Mouse (Mus musculus) adrenal gland (tissue): ENCODE measurements around the gene Cdc42bpb.

Experiments used
- intact Hi-C: fragments of 180-260 bp; cut with DNase I; formaldehyde crosslinking; loops from one replicate; pipeline ENCODE4 v1.15.1; 2025

Cdc42bpb gene

DNA sequence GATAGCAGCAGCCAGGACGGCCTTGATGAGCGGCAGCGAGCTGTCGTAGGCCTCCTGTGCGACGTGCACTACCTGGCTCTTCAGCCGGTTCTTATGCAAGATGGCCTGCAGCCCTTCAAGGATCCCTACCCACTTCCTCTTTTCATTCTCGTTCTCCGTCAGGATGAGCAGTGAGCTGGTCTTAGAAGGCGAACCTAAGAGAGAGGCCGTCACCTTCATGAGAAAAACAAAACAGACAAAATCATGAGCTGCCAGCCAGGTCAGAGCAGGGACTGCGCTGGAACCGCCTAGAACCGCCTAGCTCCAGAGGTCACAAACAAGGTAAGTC lies 75.5 kb downstream of the Cdc42bpb start:
- intact Hi-C loops: no loop called here

DNA sequence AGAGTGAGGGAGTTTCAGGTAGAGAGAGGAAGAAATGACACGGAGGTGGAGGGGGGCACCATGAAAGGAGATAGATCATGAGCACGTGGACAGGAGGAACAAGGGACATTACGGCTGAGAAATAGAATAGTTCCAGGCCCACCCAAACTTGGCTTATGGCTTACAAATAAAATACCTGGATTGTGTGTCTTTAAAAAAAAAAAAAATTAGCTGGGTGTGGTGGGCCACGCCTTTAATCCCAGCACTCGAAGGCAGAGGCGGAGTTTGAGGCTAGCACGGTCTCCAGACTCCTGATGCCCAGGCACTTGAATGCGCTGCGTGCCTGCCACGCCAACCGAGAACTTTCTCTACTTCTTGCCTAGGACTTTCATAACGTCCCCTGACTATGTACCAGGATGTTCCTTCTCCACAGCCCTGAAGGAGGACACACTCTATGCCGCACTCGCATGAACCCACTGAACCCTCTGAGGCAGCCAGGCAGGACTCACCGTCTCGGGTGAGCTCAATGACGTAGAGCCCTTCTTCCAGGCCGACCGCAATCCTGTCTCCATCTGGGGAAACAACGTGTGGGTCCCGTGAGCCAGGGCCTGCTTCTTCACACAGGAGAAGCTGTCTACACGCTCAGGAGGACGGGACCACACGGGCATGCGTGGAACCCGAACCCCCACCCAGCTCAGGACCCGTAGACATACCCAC lies 76.0 kb downstream of the Cdc42bpb start:
- intact Hi-C loops: no loop called here

DNA sequence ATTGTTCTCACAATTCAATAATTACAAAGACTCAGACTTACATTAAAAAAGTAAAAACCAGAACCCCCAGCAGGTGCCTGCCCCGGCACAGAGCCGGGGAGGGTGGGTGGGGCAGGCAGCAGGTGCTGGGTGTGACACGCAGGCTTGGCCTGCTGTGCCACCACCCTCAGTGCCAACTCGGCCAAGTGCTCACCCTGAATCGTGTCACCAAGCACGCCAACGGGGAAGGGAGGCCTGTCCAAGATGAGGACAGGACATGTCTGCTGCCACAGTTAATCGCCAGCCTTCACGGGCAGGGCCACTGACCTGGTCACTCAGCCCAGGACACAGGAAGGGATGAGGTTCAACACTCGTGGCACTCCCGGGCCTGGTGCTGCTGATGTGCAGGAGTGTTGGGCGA lies 84.5 kb downstream of the Cdc42bpb start:
- intact Hi-C loops: no loop called here

- intact Hi-C loops: no loop called here
Observed at GRCm38 (mm10) chr12:111284532-111284931, 93.0 kb downstream of the Cdc42bpb start.

- intact Hi-C loops: no loop called here
Observed at GRCm38 (mm10) chr12:111283573-111283972, 93.9 kb downstream of the Cdc42bpb start.

DNA sequence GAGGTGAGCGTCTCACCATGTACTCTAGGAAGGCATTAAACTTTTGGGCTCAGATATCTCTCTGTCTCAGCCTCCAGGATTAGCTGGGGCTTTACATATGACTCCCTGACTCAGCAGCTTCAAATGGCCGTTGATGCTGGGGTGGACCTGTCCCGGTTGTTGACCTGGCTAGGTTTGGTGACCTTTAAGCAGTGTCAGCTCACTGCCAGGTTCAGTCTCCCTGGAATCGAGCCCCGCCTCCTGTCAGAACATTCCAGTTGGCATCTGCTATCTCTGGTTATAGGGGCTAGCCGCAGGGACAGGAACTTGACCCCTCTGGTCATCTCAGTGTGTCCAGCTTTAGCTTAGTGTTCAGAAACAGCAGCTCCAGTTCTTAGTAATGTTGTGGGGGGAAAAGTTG lies 101.1 kb downstream of the Cdc42bpb start:
- intact Hi-C loops: no loop called here

DNA sequence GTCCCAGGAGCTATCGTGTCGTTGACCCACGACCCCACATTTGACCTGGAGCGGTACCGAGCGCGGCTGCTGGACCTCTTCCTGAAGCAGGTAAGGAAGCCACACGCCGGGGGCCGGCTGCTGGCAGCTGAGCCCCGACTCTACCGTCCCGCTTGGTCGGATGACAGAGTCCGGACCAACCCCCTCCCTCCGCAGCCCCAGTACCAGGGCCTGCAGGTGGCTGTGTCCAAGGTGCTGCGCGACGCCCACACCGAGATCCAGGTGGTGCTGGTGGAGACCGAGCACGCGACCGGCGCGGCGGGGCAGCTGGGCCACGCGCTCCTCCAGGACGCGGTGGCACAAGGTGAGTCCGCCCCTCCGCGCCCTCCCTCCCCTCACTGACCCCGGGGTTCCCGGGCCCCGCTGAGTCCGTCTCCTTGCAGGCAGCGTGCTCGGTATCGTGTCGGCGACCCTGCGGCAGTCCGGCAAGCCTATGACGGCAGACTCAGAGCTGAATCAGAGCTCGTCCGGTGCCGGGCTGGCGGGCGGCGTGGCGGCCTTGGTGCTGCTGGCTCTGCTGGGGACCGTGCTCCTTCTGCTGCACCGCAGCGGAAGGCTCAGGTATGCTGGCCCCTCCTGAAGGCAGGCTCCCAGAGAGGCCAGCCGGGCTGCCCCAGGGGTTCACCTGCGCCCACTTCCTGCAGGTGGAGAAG lies 102.2 kb downstream of the Cdc42bpb start:
- intact Hi-C loops: no loop called here

DNA sequence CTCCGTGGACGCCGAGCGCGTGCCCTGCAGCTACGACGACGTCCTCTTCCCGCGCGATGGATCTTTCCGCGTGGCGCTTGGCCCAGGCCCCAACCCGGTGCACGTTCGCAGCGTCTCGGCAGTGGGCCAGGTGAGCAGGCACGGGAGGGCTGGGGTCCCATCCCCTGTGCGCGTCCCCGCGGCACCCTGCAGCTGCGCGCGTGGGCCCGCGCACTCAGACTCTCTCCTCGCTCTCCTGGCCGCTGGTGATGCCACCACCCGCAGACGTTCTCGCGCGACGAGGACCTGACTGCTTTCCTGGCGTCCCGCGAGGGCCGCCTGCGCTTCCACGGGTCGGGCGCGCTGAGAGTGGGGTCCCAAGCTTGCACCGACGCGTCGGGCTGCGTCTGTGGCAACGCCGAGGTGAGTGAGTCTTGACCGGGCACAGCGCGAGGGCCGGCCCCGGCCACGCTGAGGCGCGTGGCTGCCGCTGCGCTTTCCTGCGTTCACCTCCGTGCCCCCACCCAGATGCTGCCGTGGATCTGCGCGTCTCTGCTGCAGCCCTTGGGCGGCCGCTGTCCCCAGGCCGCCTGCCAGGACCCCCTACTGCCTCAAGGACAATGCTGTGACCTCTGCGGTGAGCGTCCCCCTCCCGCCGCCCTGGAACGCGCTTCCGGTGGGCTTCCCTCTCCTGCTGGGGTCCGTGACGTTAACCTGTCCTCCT lies 102.9 kb downstream of the Cdc42bpb start:
- intact Hi-C loops: loop anchor here (5.0 kb wide), 1 partner anchor 138 kb away; no protein-coding TSS in a partner anchor

DNA sequence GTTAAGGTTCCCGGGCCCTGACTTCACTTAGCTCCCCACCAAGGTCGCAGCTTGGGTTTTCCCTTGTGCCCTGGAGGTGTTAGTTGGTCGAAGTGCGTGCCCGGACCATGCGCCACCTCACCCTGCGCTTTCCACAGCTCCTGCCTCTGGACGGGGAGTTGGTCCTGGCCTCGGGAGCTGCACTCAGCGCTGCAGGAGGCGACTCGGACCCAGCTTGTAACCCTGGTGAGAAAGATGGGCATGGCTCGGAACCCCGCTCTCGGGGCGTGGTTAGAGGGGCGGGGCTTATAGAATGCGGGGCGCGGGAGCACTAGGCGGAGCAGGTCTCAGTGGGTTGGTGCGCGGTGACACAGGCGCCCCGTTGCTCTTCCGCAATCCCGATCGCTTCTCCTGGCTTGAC lies 103.5 kb downstream of the Cdc42bpb start:
- intact Hi-C loops: loop anchor here (5.0 kb wide), 1 partner anchor 138 kb away; no protein-coding TSS in a partner anchor

- intact Hi-C loops: loop anchor here (5.0 kb wide), 1 partner anchor 140 kb away; no protein-coding TSS in a partner anchor
Observed at GRCm38 (mm10) chr12:111272420-111272819, 105.1 kb downstream of the Cdc42bpb start.

DNA sequence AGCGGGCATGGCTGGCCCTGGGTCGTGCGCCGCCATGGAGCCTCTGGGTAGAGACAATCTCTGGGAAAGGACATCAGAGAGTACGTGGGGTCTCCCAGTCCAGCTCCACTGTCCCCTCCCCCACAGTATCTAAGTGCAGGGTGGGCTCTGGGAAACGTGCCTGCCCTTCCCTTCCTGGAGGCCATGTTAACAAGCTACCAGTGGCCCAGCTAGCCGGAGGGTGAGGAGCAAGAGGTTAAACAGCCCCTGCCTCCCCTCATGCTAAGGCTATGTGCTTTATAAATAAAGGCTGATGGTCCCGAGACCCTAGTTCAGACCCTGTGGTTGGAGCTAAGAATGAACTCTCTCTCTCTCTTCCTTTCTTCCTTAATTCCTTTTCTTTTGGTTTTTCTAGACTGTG lies 105.6 kb downstream of the Cdc42bpb start:
- intact Hi-C loops: loop anchor here (5.0 kb wide), 1 partner anchor 140 kb away; no protein-coding TSS in a partner anchor

- intact Hi-C loops: loop anchor here (5.0 kb wide), 1 partner anchor 141 kb away; no protein-coding TSS in a partner anchor
Observed at GRCm38 (mm10) chr12:111271406-111271805, 106.1 kb downstream of the Cdc42bpb start.

DNA sequence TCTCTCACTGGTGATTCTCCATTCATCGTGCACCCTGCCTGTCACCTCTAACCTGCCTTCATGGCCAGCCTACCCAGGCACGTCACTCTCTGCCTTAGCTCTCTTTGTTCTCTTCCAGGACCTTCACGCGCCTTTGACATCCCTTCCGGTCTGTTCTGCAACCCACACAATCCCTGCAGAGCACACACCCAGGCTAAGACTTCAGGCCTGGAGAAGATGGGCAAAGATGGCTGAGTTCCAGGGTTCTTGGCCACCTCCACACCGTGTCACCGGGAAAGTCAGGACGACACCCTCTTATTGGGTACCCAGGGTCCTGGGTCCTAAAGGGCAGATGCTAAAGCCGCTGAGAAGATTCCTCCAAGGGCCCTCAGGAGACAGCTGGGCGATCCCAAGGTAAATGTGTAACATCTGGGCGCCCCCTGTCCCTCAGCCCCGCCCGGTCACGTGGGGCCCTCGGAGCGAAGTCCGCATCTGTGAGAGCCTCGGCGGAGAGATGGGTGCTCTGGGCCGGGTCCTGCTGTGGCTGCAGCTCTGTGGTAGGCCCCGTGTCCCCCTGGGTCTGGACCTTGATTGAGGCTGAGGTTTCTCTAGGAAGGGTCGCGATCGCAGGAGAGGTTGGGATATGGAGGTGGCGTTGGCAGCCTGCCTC lies 106.8 kb downstream of the Cdc42bpb start, which contains the start of gene Amn:
Amn (plus strand) TSS at position 467 of the 649 bp plus-strand sequence.
- intact Hi-C loops: loop anchor here (5.0 kb wide), 1 partner anchor 142 kb away; no protein-coding TSS in a partner anchor

DNA sequence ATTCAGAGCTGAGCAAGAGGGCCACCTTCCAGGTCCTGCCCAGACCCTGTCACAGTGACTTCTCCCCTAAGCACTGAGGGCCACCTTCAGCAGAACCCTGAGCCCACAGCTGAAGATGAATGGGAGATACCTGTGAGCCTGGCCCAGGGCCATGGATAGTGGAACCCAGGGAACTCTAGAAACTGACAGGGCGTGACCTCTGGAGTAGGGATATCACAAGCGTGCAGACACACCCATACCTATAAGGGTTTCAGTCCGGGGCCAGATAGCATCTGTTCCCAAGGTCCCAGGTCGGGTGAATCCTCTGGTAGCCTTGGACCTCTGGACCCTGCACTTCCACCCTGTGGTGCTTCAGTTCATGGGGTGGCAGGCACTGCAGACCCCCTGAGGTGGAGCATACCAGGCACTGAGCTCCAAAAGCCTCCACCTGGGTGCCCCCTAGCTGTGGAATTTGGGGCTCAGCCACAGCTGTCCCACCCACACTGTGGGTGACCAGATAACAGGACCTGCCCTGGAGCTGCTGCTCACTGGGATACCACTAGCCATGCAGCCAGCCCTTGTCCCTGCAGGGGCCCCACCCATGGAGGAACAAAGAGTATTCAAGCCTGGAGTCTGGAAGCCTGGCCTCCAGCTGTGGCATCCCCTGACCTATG lies 109.7 kb downstream of the Cdc42bpb start:
- intact Hi-C loops: no loop called here

DNA sequence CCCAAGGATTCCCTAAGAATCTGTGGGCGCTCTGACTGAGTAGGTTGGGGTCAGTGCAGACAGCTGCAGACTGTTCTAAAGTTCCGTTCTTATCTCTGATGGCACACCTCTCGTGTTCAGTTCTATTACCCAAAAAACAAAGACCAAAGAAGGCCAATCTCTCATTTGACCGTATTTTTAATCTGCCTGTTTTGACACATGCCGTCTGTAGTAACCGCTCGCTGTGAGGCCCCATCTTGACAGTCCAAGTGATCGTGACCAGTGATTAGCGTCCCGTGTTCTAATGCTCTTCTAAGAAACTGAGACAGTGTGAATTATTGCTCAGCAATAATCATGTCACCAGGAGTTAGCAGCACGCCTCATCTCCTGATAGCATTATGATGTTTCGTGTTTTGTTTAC lies 110.9 kb downstream of the Cdc42bpb start:
- intact Hi-C loops: no loop called here

- intact Hi-C loops: no loop called here
Observed at GRCm38 (mm10) chr12:111265212-111265611, 112.3 kb downstream of the Cdc42bpb start.

DNA sequence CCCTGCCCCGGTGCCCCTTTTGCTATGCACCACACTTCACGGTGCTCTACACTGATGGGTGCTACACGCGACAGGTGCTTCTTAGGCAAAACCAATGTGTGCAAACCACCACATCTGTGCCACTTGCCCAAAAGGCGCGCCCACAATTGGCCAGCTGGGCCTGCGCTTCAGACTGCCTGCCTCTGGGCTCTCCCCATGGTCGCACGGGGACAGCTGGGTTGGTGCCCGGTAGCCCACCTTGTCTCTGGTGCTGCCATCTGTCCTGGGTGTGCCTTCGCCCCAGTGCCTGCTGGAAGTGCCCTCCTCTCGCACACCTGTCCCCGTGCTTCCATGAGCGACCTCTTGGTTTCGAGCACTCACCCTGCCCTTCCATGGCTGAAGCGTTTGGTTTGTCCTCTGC lies 113.9 kb downstream of the Cdc42bpb start:
- intact Hi-C loops: no loop called here

- intact Hi-C loops: no loop called here
Observed at GRCm38 (mm10) chr12:111251227-111251626, 126.3 kb downstream of the Cdc42bpb start.

DNA sequence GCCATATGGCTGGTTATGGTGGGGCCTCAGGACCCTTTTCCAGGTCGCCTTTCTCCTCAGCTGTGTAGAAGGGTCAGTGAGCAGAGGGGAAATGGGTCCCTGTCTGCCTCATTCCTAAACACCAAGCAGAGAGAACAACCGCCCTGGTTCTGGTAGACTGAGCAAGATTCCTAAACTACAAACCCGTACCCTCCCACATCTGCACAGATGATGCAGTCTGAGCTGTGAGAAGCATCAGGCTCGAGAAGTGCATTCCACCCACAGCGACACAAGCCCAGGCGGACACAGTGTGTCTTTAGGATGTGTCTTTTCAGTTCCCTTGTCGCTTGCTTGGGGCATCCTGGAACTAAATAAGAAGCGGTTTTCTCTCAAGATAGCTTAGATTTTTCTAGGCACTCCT lies 127.4 kb downstream of the Cdc42bpb start:
- intact Hi-C loops: no loop called here

DNA sequence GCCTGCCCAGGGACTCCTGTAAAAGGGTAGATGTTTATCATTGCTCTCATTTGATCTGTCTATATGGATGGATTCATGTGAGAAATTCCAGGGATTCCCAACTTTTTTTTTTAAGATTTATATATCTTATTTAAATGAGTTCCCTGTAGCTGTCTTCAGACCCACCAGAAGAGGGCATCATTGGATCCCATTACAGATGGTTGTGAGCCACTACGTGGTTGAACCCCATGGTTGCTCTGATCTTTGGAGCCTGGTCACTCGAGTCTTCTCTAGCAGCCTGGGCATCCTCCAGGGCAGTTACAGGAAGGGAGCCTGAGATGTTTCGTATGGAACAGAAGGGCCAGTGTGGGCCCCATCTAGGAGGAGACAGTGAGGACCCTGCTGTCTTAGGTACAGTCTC lies 128.4 kb downstream of the Cdc42bpb start:
- intact Hi-C loops: no loop called here
